Mouse (Mus musculus) liver, embryonic 11.5 days (tissue): ENCODE measurements around the gene Gm11757. TPM values are rescaled to one million over a fixed set of nuclear protein-coding genes. Genes with fewer than 3 reads are reported as not detected.
"Not testable (repeated sequence)": the region's sequence is repeated elsewhere in the genome, so short reads cannot be mapped to it uniquely, and the experiment has no call there.

Source experiments
- ATAC-seq: fragments of 200-750 bp; cut with Nextera tagmentation; replicated peaks from 2 replicates; pipeline ENCODE4 v1.8.0; 2017; ENCODE audit warnings: moderate number of reproducible peaks, mild to moderate bottlenecking, moderate TSS enrichment, moderate library complexity; ENCODE audit not compliant: low FRiP score
- DNase-seq: peaks from one replicate; pipeline ENCODE4 v3.0.0-alpha.2; 2017; ENCODE audit warnings: low spot score
- H3K27ac ChIP-seq: fragments of 300-500 bp; sonication (generic); 2 replicates; pipeline ENCODE4 v1.5.1; 2014; ENCODE audit warnings: mild to moderate bottlenecking, low read depth, low read length, control low read depth
- H3K27me3 ChIP-seq: fragments of 300-500 bp; sonication (generic); replicated peaks from 2 replicates; pipeline ENCODE4 v1.6.1; 2014; ENCODE audit warnings: low read length, mixed read lengths; ENCODE audit not compliant: control insufficient read depth, insufficient read depth
- H3K36me3 ChIP-seq: fragments of 300-500 bp; sonication (generic); 2 replicates; pipeline ENCODE4 v1.6.1; 2014; ENCODE audit warnings: mild to moderate bottlenecking, low read length, moderate library complexity, mixed read lengths; ENCODE audit not compliant: control insufficient read depth, insufficient read depth
- H3K4me1 ChIP-seq: fragments of 300-500 bp; sonication (generic); replicated peaks from 2 replicates; pipeline ENCODE4 v1.6.1; 2014; ENCODE audit warnings: low read length, mixed read lengths; ENCODE audit not compliant: control insufficient read depth, insufficient read depth
- H3K4me2 ChIP-seq: fragments of 300-500 bp; sonication (generic); 2 replicates; pipeline ENCODE4 v1.6.1; 2014; ENCODE audit warnings: mild to moderate bottlenecking, control low read depth, moderate library complexity
- H3K4me3 ChIP-seq: fragments of 300-500 bp; sonication (generic); 2 replicates; pipeline ENCODE4 v1.5.1; 2014; ENCODE audit warnings: low read depth, low read length, control low read depth
- H3K9ac ChIP-seq: fragments of 300-500 bp; sonication (generic); 2 replicates; pipeline ENCODE4 v1.6.1; 2014; ENCODE audit warnings: low read depth, low read length, control low read depth
- H3K9me3 ChIP-seq: fragments of 300-500 bp; sonication (generic); 2 replicates; pipeline ENCODE4 v1.6.1; 2016; ENCODE audit warnings: low read length, inconsistent platforms, mixed read lengths; ENCODE audit not compliant: control insufficient read depth
- WGBS: fragments of 180-500 bp; shearing (Covaris S2); extraction: QIAGEN DNeasy Blood & Tissue Kit; methylation state at CpG from one replicate; pipeline ENCODE4 v1.1.7; 2014; 5-methylcytosine and 5-hydroxymethylcytosine counted together
- polyA plus RNA-seq: library from polyadenylated mRNA; unstranded; fragments of >200 nt; fragmentation: Nextera tagmentation; extraction: Ambion mirVana; gene quantifications from 2 replicates; pipeline ENCODE4 v1.2.1, GENCODE M21; 2014

Gm11757 gene
- polyA plus RNA-seq, result not detected in 2 replicates

DNA sequence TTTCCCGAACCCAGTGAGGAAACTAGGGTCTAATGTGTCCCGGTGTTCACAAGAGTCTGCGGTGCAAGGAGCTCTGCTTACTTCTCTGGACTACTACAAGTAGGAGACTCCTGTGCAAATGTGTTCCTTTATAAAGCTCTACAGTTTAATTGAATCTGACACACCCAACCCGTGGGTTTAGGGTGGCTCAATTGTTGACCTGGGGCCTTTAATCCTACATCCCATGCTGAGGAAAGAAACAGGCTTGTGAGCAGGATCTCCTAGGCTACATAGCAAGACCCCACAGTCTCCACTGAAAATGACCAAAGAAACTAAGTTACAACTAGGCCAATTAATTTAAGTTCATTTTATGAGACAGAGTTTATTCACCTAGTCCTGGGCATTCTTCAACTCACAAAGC lies at the start of gene Gm11757:
Gene Gm11757 (minus strand): TSS at position 101 of the 400 bp plus-strand sequence.
- H3K27ac ChIP-seq, H3K36me3 ChIP-seq, DNase-seq, H3K4me2 ChIP-seq, H3K4me3 ChIP-seq, H3K9me3 ChIP-seq, H3K9ac ChIP-seq, H3K4me1 ChIP-seq, H3K27me3 ChIP-seq, ATAC-seq: not testable (repeated sequence)
- no CpG with 5 or more reads among the region's 4 CpGs for WGBS

DNA sequence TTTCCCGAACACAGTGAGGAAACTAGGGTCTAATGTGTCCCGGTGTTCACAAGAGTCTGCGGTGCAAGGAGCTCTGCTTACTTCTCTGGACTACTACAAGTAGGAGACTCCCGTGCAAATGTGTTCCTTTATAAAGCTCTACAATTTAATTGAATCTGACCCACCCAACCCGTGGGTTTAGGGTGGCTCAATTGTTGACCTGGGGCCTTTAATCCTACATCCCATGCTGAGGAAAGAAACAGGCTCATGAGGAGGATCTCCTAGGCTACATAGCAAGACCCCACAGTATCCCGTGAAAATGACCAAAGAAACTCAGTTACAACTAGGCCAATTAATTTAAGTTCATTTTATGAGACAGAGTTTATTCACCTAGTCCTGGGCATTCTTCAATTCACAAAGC lies 29.7 kb upstream of the Gm11757 start, which contains the start of gene Gm11756:
Gene Gm11756 (minus strand): TSS at position 101 of the 400 bp plus-strand sequence.
- 84% methylated on average over 6 of the region's 6 CpGs for WGBS
- H3K9ac ChIP-seq, result not testable (repeated sequence)

GRCm38 (mm10) chr4:73905853-73906252 lies 14.9 kb upstream of the Gm11757 start, which contains the start of gene Gm13871:
TSS of gene Gm13871 (minus strand) at chr4:73905953.
- not testable (repeated sequence) for DNase-seq, H3K4me2 ChIP-seq, H3K36me3 ChIP-seq, H3K27ac ChIP-seq, ATAC-seq, H3K4me1 ChIP-seq, H3K9me3 ChIP-seq, H3K27me3 ChIP-seq, H3K4me3 ChIP-seq, H3K9ac ChIP-seq
- no CpG with 5 or more reads among the region's 4 CpGs for WGBS

More for the DNA sequence above, 29.7 kb upstream of the Gm11757 start, which contains the start of gene Gm11756:
- H3K4me3 ChIP-seq, H3K9me3 ChIP-seq, ATAC-seq, H3K4me2 ChIP-seq, H3K36me3 ChIP-seq, H3K27me3 ChIP-seq, H3K4me1 ChIP-seq, H3K27ac ChIP-seq, DNase-seq: not testable (repeated sequence)

DNA sequence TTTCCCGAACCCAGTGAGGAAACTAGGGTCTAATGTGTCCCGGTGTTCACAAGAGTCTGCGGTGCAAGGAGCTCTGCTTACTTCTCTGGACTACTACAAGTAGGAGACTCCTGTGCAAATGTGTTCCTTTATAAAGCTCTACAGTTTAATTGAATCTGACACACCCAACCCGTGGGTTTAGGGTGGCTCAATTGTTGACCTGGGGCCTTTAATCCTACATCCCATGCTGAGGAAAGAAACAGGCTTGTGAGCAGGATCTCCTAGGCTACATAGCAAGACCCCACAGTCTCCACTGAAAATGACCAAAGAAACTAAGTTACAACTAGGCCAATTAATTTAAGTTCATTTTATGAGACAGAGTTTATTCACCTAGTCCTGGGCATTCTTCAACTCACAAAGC lies 14.7 kb downstream of the Gm11757 start, which contains the start of gene Gm11758:
Gene Gm11758 (minus strand): TSS at position 101 of the 400 bp plus-strand sequence.
- WGBS, result no CpG with 5 or more reads among the region's 4 CpGs
- not testable (repeated sequence) for H3K4me2 ChIP-seq, H3K27me3 ChIP-seq, ATAC-seq, H3K4me3 ChIP-seq, H3K9ac ChIP-seq, DNase-seq, H3K4me1 ChIP-seq, H3K9me3 ChIP-seq, H3K27ac ChIP-seq, H3K36me3 ChIP-seq

Other genes with a start within 250 kb of the Gm11757 start
- gene Gm11239, start 222.8 kb downstream of the Gm11757 start, polyA plus RNA-seq, result not detected in 2 replicates
- not detected in 2 replicates for gene Gm428, start 207.6 kb downstream of the Gm11757 start, polyA plus RNA-seq
- 0.40 and 0.63 TPM in 2 replicates for gene Rasef, start 100.1 kb downstream of the Gm11757 start, polyA plus RNA-seq
- not detected in 2 replicates for gene Gm11758, start 14.8 kb downstream of the Gm11757 start, polyA plus RNA-seq
- gene Gm13871, start 14.8 kb upstream of the Gm11757 start, polyA plus RNA-seq, result not detected in 2 replicates
- not detected in 2 replicates for gene Gm11756, start 29.6 kb upstream of the Gm11757 start, polyA plus RNA-seq
- gene 2310002L09Rik, start 59.7 kb upstream of the Gm11757 start, polyA plus RNA-seq, result not detected in 2 replicates
- gene Frmd3, start 122.3 kb upstream of the Gm11757 start, polyA plus RNA-seq, result 0.19 and 0.21 TPM in 2 replicates